Mouse (Mus musculus) heart, embryonic 16.5 days (tissue): ENCODE results near the gene Hoxb3. TPM values are rescaled to one million over a fixed set of nuclear protein-coding genes. Genes with fewer than 3 reads are reported as not detected.

Experiments
- ATAC-seq: fragments of 200-750 bp; cut with Nextera tagmentation; replicated peaks from 2 replicates; pipeline ENCODE4 v1.8.0; 2017; ENCODE audit warnings: moderate number of reproducible peaks; ENCODE audit not compliant: insufficient read depth, low FRiP score; ENCODE audit errors: extremely low read depth
- H3K27ac ChIP-seq: fragments of 300-500 bp; sonication (generic); 2 replicates; pipeline ENCODE4 v1.5.1; 2014; ENCODE audit warnings: mild to moderate bottlenecking, low read length, control low read depth, moderate library complexity
- H3K27me3 ChIP-seq: fragments of 300-500 bp; sonication (generic); 2 replicates; pipeline ENCODE4 v1.6.1; 2014; ENCODE audit warnings: low read length, mixed read lengths; ENCODE audit not compliant: control insufficient read depth, insufficient read depth
- H3K36me3 ChIP-seq: fragments of 300-500 bp; sonication (generic); 2 replicates; pipeline ENCODE4 v1.6.1; 2014; ENCODE audit not compliant: control insufficient read depth, insufficient read depth
- H3K4me1 ChIP-seq: fragments of 300-500 bp; sonication (generic); 2 replicates; pipeline ENCODE4 v1.6.1; 2014; ENCODE audit warnings: low read length, mixed read lengths; ENCODE audit not compliant: control insufficient read depth, insufficient read depth
- H3K4me2 ChIP-seq: fragments of 300-500 bp; sonication (generic); 2 replicates; pipeline ENCODE4 v1.6.1; 2014; ENCODE audit warnings: low read depth, mild to moderate bottlenecking, control low read depth, low read length
- H3K4me3 ChIP-seq: fragments of 300-500 bp; sonication (generic); 2 replicates; pipeline ENCODE4 v1.5.1; 2014; ENCODE audit warnings: mild to moderate bottlenecking, control low read depth, low read length
- H3K9ac ChIP-seq: fragments of 300-500 bp; sonication (generic); 2 replicates; pipeline ENCODE4 v1.6.1; 2014; ENCODE audit warnings: low read length, control low read depth
- H3K9me3 ChIP-seq: fragments of 300-500 bp; sonication (generic); replicated peaks from 2 replicates; pipeline ENCODE4 v1.6.1; 2016; ENCODE audit warnings: low read length; ENCODE audit not compliant: control insufficient read depth
- WGBS: fragments of 180-500 bp; shearing (Covaris S2); extraction: QIAGEN DNeasy Blood & Tissue Kit; methylation state at CpG from one replicate; pipeline ENCODE4 v1.1.7; 2014; 5-methylcytosine and 5-hydroxymethylcytosine counted together
- polyA plus RNA-seq: library from polyadenylated mRNA; unstranded; fragments of >200 nt; fragmentation: Nextera tagmentation; extraction: Ambion mirVana; gene quantifications from 2 replicates; pipeline ENCODE4 v1.2.1, GENCODE M21; 2015

Gene Hoxb3
- polyA plus RNA-seq, 1 experiment from 2014 or later = 0.24 TPM

DNA sequence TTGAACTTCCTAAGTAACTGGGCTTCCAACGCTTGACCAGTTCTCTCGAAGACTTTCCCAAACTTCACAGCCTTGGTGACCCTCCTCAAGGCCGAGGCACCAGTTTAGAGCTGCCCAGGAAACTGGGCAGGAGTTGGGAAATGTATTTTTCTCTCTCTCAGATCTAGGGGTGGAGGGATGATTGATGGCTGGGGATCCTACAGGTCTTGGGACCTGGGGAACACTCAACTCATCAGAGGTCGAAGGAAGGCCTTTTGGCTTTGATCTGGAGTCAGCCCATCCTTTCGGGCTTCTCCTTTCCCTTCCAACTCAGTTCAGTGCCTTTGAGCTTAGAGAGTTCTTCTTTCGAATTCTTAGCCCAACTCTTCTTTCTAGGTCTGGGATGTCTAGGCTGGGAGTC is 44.0 kb downstream of the Hoxb3 start:
- no peak for ATAC-seq
- WGBS = 39% methylated on average over 6 of the region's 6 CpGs
- Histone ChIP-seq H3K27me3 (peaks cover 88% of the 10 kb centered on the region), H3K9ac (no peak overlapping the region), H3K4me2 (no peak overlapping the region), H3K4me3 (no peak overlapping the region), H3K9me3 (no peaks in the 10 kb centered on the region), H3K27ac (no peak overlapping the region), H3K4me1 (no peaks in the 10 kb centered on the region), H3K36me3 (no peaks in the 10 kb centered on the region)

DNA sequence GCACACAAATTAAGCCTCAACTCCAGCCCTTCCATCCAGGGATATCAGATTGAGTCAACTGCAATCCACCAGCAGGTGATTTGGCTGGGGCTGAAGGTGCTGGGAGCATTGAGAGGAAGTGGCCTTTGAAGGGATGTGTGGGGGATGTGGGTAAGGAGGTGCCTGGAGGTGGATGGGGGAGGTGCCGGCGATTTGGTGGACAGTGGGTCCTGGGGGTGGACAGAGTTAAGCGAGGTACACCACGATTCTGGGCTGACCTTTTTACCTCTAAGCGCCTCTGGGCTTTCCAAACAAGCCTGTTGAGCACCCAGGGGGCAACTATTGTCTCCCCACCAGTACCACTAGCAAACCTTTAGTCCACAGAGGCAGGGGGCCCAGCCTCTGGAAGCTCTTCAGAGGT is 45.6 kb downstream of the Hoxb3 start:
- WGBS = 15% methylated on average over 5 of the region's 5 CpGs
- no peaks in the 10 kb centered on the region for H3K36me3 ChIP-seq
- no peak for ATAC-seq
- H3K4me3 ChIP-seq = no peak overlapping the region
- H3K9me3 ChIP-seq = no peaks in the 10 kb centered on the region
- H3K27me3 ChIP-seq = peaks cover 94% of the 10 kb centered on the region
- H3K4me2 ChIP-seq = no peak overlapping the region
- H3K27ac ChIP-seq = no peak overlapping the region
- no peak overlapping the region for H3K9ac ChIP-seq
- no peaks in the 10 kb centered on the region for H3K4me1 ChIP-seq

DNA sequence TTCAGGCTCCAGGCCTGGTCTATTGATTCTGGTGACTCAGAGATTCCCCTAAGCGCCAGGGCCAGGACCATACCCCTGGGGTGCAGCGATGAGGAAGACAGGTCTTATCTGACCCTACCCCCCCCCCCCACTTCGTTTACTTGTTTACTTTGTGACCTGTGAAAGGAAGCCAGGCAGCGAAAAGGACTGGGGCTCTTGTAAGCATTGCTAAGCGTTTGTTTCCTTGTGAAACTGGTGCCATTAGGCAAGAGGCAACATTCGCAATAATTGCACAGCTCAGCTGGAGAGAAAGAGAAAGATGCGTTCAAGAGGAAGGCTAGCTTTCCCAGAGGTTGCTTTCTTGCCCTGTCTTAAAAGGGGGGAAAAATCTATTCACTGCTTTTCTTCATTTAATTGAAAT is 46.0 kb downstream of the Hoxb3 start:
- Histone ChIP-seq H3K4me1 (no peaks in the 10 kb centered on the region), H3K27me3 (peaks cover 94% of the 10 kb centered on the region), H3K27ac (no peak overlapping the region), H3K9ac (no peak overlapping the region), H3K36me3 (no peaks in the 10 kb centered on the region), H3K4me2 (no peak overlapping the region), H3K9me3 (no peaks in the 10 kb centered on the region), H3K4me3 (no peak overlapping the region)
- WGBS = 44% methylated on average over 7 of the region's 7 CpGs
- no peak for ATAC-seq

DNA sequence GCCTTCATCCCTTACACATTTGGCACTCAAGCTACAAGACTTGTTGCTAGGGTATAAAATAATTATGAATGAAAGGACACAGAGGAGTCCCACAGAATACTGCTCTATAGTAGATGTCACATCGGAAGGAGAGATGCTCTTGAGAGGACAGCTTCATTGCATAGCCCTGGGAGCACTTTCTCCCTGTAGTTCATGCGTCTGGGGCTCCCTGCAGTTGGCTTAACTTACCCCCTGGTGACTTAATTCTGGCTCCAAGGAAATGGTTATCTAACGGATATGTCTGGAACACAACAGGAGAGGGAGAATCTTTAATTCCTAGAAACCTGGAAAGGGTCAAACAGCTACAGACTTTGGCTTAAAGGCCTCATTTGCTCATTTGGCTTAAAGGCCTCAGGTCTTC is 48.6 kb downstream of the Hoxb3 start:
- Histone ChIP-seq H3K4me2 (no peak overlapping the region), H3K36me3 (no peaks in the 10 kb centered on the region), H3K27me3 (peaks cover 91% of the 10 kb centered on the region), H3K9me3 (no peaks in the 10 kb centered on the region), H3K4me1 (no peaks in the 10 kb centered on the region), H3K9ac (no peak overlapping the region), H3K4me3 (no peak overlapping the region), H3K27ac (no peak overlapping the region)
- no peak for ATAC-seq
- WGBS = 37% methylated on average over 3 of the region's 3 CpGs

DNA sequence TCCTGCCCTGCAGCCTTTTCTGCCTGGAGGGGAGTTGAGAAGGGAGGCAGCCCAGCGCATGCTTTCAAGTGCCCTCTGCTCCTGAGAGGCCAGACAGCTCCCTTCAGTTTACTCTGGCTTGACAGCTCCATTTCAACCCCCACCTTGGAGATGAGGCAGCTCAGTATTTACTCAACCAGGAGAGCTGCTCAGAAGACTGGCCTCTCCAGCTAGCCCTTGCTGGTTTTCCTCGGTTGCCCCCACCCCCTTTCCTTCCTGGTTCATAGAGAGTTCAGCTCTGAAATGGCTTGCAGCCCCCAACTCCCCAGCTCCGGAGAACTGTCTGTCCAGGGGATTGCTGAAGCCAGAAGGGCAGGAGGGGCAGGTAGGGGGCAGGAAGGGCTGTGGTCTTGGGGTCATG is 49.4 kb downstream of the Hoxb3 start:
- ATAC-seq = no peak
- H3K4me1 ChIP-seq = no peaks in the 10 kb centered on the region
- H3K9ac ChIP-seq = no peak overlapping the region
- H3K27me3 ChIP-seq = peaks cover 88% of the 10 kb centered on the region
- no peak overlapping the region for H3K27ac ChIP-seq
- H3K9me3 ChIP-seq = no peaks in the 10 kb centered on the region
- 19% methylated on average over 3 of the region's 3 CpGs for WGBS
- H3K4me3 ChIP-seq = no peak overlapping the region
- H3K36me3 ChIP-seq = no peaks in the 10 kb centered on the region
- H3K4me2 ChIP-seq = no peak overlapping the region

DNA sequence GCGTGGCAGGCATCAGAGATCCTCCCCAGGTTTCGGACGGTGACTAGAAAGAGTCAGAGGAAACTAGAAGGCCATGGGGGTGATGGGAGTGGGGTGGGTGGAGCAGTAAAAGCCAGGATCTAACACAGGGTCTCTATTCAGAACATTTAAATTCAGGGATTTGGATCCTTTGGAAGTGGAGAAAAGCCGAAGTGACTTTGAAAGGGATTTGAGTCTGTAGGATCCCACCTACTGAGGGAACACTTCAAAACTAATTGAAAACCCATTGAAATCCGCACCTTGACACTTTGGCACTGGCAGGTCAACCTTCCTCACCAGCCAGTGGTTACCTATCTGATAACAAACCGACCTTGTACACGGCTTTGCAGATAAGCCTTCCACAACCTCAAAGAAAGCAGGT is 51.7 kb downstream of the Hoxb3 start:
- WGBS = 33% methylated on average over 7 of the region's 7 CpGs
- Histone ChIP-seq H3K27me3 (peaks cover 67% of the 10 kb centered on the region), H3K4me3 (no peak overlapping the region), H3K27ac (no peak overlapping the region), H3K9me3 (no peaks in the 10 kb centered on the region), H3K4me1 (no peaks in the 10 kb centered on the region), H3K9ac (no peak overlapping the region), H3K4me2 (no peak overlapping the region), H3K36me3 (no peaks in the 10 kb centered on the region)
- ATAC-seq = no peak

DNA sequence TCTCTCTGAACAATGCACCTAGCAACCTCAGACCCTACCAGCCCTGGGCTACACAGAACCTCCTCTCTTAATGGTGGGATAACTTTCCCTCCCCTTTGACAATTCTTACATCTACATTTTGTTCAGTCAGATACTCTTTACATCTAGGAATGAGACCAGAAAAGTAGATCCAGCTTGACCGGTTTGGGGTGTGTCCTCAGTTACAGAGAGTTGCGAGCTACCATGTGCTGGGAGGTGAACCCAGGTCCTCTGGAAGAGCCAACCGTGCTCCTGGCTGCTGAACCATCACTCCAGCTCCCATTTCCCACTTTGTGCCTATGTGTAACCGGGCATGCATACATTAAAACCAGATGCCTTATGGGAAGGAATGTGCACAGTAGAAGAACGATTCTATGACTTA is 60.3 kb downstream of the Hoxb3 start:
- Histone ChIP-seq H3K9me3 (no peaks in the 10 kb centered on the region), H3K9ac (no peak overlapping the region), H3K4me3 (no peak overlapping the region), H3K36me3 (no peaks in the 10 kb centered on the region), H3K4me1 (no peaks in the 10 kb centered on the region), H3K27ac (no peak overlapping the region), H3K4me2 (no peak overlapping the region), H3K27me3 (peaks cover 49% of the 10 kb centered on the region)
- WGBS = 69% methylated on average over 5 of the region's 5 CpGs
- ATAC-seq = no peak

DNA sequence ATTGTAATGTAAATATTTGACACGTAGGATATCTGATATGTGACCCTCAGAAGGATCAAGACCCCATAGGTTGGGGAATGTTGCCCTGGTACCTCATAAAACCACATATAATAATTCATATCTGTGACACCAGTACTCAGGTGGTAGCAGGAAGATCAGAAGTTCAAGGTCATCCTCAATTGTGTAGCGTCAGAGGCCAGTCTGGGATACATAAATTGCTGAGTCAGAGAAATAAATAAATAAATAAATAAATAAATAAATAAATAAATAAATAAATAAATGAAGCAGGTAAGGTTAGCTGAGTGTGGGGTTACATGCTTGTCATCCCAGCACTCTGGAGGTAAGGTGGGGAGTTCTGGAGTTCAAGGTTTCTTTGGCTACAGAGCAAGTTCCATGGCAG is 64.5 kb downstream of the Hoxb3 start:
- Histone ChIP-seq H3K9me3 (no peaks in the 10 kb centered on the region), H3K9ac (no peak overlapping the region), H3K27me3 (peaks cover 43% of the 10 kb centered on the region), H3K4me3 (no peak overlapping the region), H3K4me2 (no peak overlapping the region), H3K4me1 (no peaks in the 10 kb centered on the region), H3K27ac (no peak overlapping the region), H3K36me3 (no peaks in the 10 kb centered on the region)
- no peak for ATAC-seq
- WGBS = 85% methylated on average over 2 of the region's 2 CpGs

DNA sequence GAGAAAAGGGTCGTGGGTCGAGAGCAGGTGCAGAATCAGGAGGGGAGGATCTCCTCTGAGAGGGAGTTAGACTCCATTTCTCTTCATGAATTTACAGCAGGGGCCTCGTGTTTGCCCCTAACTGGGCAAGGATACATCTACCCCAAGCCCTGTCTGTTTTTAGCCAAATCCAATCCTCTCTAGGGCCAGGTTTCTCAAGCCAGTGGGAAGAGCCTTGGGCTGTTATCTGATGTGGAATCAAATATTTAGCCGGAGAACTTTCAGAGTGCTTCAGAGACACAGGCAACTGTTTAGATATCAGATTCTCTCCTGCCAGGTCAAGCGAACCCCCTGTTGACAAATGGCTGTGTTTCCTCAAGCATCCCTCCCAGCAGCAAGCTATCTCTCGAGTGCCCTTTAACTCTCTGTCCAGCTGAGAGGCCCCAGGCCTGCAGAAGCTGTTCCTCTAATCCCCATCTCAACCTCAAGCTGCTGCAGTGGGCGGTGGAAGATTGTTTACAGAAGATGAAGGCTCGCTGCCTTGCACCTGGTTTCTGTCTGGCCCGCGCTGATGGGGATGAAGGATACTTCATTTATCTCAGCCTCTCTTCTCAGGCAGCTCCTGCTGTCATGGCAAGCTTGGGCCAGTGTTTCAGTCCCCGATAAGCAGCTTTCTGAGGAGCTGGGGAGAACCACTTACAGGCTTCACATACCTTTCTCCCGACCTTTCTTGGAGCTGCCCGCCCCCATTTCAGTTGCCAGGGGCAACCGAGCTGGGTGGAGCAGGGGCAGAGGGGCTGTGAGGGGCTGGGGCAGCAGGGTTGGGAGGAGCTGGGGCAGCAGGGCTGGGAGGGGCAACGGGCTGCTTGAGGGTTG is 73.9 kb downstream of the Hoxb3 start:
- H3K4me1 ChIP-seq = peaks cover 6% of the 10 kb centered on the region; the same call in 1 of the 2 replicates
- no peaks in the 10 kb centered on the region for H3K9me3 ChIP-seq
- 9% methylated on average over 15 of the region's 15 CpGs for WGBS
- H3K9ac ChIP-seq = no peak overlapping the region
- H3K27ac ChIP-seq = no peak overlapping the region
- no peak overlapping the region for H3K4me3 ChIP-seq
- H3K27me3 ChIP-seq = peaks cover 42% of the 10 kb centered on the region
- no peak for ATAC-seq
- H3K4me2 ChIP-seq = no peak overlapping the region
- no peaks in the 10 kb centered on the region for H3K36me3 ChIP-seq
